Mouse (Mus musculus): ENCODE measurements around the gene Msantd2.

Msantd2 gene

GRCm38 (mm10) chr9:37488611-37489396, at the start of gene Msantd2:
Msantd2 (plus strand) TSS chr9:37489319.
- peak; percentile 82 to 86 for DNase-seq (ENCODE audit: low spot score in 2 of 2)

- no peak for DNase-seq (ENCODE audit: low spot score in 2 of 2)
Observed at GRCm38 (mm10) chr9:37452401-37452800, 36.7 kb upstream of the Msantd2 start.

- no peak for DNase-seq (ENCODE audit: low spot score in 2 of 2)
Observed at GRCm38 (mm10) chr9:37453328-37453727, 35.8 kb upstream of the Msantd2 start.

GRCm38 (mm10) chr9:37454011-37454492, 35.1 kb upstream of the Msantd2 start:
- DNase-seq (ENCODE audit: low spot score in 2 of 2), result no peak

GRCm38 (mm10) chr9:37454991-37455390, 34.1 kb upstream of the Msantd2 start:
- DNase-seq (ENCODE audit: low spot score in 2 of 2), result no peak

- DNase-seq (ENCODE audit: low spot score in 2 of 2), result no peak
Observed at GRCm38 (mm10) chr9:37455868-37456267, 33.3 kb upstream of the Msantd2 start.

- no peak for DNase-seq (ENCODE audit: low spot score in 2 of 2)
Observed at GRCm38 (mm10) chr9:37456481-37456910, 32.6 kb upstream of the Msantd2 start.

GRCm38 (mm10) chr9:37457151-37457550, 32.0 kb upstream of the Msantd2 start:
- DNase-seq (ENCODE audit: low spot score in 2 of 2), result no peak

GRCm38 (mm10) chr9:37459665-37460042, 29.5 kb upstream of the Msantd2 start:
- no peak for DNase-seq (ENCODE audit: low spot score in 2 of 2)

GRCm38 (mm10) chr9:37460043-37460960, 28.8 kb upstream of the Msantd2 start:
- peak; percentile 23 to 26 for DNase-seq (ENCODE audit: low spot score in 2 of 2)

- DNase-seq (ENCODE audit: low spot score in 2 of 2), result no peak
Observed at GRCm38 (mm10) chr9:37460961-37461340, 28.2 kb upstream of the Msantd2 start.

- DNase-seq (ENCODE audit: low spot score in 2 of 2), result no peak
Observed at GRCm38 (mm10) chr9:37461571-37461970, 27.5 kb upstream of the Msantd2 start.

- DNase-seq (ENCODE audit: low spot score in 2 of 2), result peak; percentile 9 to 26
Observed at GRCm38 (mm10) chr9:37462764-37463163, 26.4 kb upstream of the Msantd2 start.

GRCm38 (mm10) chr9:37473611-37474125, 15.5 kb upstream of the Msantd2 start:
- no peak for DNase-seq (ENCODE audit: low spot score in 2 of 2)

GRCm38 (mm10) chr9:37474923-37475322, 14.2 kb upstream of the Msantd2 start:
- DNase-seq (ENCODE audit: low spot score in 2 of 2), result no peak

GRCm38 (mm10) chr9:37485146-37485545, 4.0 kb upstream of the Msantd2 start:
- DNase-seq (ENCODE audit: low spot score in 2 of 2), result no peak

GRCm38 (mm10) chr9:37488041-37488440, 1.1 kb upstream of the Msantd2 start:
- no peak for DNase-seq (ENCODE audit: low spot score in 2 of 2)

- peak; percentile 12 to 16 for DNase-seq (ENCODE audit: low spot score in 2 of 2)
Observed at GRCm38 (mm10) chr9:37489446-37490120, 464 bp downstream of the Msantd2 start.

- no peak for DNase-seq (ENCODE audit: low spot score in 2 of 2)
Observed at GRCm38 (mm10) chr9:37495761-37496160, 6.6 kb downstream of the Msantd2 start.

GRCm38 (mm10) chr9:37496325-37496724, 7.2 kb downstream of the Msantd2 start:
- no peak for DNase-seq (ENCODE audit: low spot score in 2 of 2)

- no peak for DNase-seq (ENCODE audit: low spot score in 2 of 2)
Observed at GRCm38 (mm10) chr9:37500201-37500600, 11.1 kb downstream of the Msantd2 start.

GRCm38 (mm10) chr9:37501170-37501569, 12.1 kb downstream of the Msantd2 start:
- DNase-seq (ENCODE audit: low spot score in 2 of 2), result no peak

All from spleen, postnatal 36 days (tissue).